Mouse (Mus musculus) MN1 (cell line): Measurements from ENCODE around the gene Ren1.
A peak's percentile ranks its signal among the peaks of the same experiment; 100 is the strongest.

Experiments used
- DNase-seq: peaks from one replicate; pipeline ENCODE4 v3.0.0-alpha.2; 2016; ENCODE audit warnings: low spot score

Gene Ren1

DNA sequence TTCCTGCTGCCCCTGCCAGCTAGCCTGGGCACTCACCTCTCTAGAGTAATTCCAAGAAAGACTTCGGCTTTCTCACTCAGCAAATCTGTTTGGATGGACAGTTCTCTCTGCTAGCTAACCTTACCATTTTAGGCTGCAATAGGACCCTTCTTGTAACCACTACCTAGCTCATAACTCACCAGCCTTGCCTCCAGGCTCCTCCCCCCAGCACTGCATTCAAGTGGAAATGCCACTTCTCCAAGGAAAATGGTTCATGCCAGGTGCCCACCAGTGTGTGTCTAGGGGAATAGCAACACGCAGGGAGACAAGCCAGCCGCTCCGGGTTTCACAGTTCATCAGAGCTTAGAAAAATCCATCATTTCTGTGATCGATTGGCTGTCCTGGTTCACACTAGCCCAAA, 27.2 kb downstream of the Ren1 start:
- no peak for DNase-seq

DNA sequence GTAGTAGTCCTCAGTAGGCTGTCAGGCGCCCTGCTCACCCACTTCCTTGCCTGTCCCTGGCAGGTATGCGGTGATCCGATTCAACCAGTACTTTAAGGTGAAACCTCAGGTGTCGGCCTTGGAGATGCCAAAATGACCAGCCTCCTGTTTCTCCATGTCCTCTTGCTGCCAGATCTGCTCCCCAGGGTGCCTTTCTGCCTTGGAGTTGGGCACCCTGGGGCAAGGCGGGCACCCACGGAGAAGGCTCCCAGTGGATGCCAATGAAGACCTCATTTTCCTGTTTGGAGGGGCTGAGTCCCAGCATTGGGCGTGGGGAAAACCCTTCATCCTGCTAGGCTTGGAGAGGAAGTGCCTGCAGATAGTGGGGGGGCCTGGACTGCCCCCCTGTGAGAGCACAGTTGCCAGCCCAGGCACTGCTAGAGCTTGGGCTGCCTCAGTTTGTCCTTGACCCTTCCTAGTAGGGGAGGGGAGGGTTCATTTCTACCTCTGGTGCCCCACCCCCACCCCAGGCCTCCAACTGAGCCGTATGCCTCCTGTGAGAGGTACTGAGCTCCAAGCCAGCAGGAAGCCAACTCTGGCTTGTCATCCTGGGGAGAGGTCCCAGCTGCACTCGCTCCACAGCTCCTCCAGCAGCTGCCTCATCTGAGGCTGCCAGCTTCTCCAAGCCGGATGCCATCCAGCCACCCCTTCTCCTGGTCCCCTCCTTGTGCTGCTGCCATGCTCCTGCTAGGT, 29.1 kb downstream of the Ren1 start:
- DNase-seq, result no peak

DNA sequence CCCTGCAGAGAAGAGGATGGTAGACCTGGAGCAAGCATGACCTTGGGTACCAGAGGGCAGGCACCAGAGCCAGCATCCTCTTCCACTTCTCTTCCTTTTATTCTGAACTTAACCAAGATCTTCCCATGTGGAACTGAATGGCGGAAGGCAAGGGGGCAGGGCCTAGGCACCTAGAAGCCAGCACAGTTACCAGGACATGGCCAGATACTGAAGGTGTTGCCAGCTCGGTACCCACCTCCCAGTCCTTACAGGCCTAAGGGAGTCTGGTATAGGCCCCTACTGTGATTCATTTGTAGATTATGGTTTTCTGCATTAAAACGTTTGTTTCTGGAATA, 29.6 kb downstream of the Ren1 start:
- no peak for DNase-seq

DNA sequence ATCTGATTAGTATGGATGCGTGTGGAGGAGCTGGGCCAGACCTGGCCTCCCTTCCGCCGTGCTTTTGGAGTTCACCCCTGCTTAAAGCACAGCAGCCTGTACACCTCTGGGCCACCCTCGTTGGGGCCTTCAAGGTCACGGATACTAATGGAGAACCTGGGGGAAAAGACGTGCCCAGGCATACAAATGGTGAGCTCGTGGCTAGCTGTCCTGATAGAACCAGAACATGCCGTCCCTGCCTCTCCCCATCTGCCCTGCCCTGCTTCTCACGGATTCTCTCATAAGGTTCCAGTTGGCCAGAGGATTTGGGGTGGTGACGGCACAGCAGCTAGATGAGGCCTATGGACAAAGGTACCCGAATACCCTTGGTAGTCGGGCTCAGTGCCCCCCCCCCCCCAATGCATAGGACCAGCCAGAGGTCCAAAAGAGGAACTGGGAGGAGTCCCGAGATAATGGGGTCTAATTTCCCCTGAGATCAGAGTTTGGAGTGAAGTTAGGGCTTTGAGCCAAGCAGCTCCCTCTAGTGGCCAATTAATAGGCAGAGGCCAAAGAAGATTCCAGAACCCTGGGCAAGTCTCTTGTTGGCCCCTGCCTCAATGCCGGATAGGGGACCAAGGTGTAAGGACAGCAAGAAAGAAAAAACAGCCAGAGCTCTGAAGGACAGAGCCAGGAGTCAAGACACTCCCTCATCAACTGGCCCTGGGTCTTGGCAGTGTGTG, 30.2 kb downstream of the Ren1 start:
- DNase-seq, result peak; percentile 36

DNA sequence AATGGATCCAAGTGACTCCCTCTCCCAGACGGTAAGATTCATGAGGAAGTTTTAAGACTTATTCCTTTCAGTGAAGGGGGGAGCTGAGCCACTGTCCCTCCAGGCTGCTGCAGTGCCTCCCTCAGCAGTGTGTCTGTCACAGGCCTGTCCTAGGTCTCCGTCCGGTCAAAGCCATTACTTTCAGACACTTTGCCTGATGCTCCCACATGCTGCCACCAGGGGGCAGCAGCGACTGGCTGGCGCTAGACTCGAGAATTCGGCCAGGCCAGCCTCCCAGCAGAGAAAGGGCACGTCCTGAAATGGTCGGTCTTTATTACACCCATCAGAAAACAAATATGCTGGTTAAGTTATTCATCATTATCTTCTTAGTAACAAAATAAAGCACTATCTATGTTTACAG, 31.7 kb downstream of the Ren1 start:
- DNase-seq, result peak; percentile 76

DNA sequence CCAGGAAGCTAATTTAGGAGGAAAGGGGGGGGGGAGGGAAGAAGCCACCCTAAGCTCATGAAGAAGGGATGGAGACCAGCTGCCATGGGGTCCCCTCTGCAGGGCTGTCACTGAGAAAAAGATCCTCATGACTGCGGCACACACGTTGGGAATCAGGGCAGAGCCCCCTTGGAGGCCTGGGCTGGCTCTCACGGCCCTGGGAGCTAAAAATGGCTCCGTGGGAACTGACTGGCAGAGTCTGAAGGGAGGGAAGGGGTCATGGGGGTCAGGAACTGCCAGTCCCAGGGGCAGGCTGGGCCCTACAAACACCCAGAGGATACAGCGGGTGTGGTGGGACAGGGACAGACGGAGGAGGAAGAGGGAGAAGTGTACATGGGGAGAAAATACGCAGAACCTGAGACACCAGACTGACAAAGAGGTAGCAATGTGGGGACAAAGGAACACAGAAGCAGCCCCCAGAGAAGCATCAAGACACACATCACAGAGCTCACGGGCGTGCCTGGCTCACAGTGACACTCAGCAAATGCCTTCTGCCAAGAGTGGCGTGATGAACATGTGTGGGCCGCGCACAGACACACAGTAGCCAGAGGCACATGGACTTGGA, 32.3 kb downstream of the Ren1 start:
- DNase-seq, result no peak

DNA sequence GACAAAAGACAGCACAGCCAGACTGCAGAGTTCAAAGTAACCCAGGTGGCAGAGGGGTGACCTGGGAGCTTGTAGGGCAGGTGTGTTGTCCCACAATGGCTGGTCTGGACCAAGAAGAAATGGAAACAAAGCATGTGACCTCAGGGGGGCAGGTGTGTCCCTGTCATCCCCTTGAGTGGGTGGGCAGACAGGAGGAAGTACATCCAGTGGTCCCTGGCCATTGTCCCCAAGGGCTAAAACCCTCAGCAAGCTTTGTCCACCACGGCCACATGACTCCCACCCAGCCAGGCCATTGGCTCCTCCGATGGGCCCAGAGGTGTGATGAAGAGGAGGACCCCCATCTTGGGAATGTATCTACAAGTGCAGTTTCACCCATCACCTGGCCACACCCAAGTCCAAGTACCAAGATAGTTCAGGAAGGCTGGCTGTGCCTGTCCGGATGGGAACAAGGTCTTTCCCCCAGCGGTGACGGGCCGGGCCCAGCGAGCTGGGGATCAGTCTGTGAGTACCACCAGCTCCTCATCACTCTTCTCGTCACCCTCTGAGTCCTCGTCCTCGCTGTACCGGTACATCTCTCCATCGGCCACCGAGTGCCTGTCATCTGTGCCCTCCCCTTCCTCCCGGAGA, 33.0 kb downstream of the Ren1 start:
- no peak for DNase-seq

DNA sequence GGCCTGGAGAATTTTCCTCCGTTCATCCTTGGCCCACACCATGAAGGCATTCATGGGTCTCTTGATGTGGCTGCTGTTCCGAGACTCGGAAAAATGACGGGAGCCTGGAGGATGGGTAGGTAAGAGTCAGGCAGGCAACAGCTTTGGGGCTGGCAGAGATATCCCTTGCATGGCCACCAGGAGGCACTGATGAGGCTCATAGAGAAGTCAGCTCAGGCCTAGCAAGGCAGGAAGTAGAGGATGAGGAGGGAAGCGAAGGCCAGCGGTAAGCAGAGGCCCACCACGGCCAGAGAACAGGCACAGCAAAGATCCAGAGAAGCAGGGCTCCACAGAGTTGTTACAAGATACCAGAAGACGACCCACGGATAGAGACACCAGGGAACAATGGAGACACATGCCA, 35.2 kb downstream of the Ren1 start:
- DNase-seq, result peak; percentile 65

DNA sequence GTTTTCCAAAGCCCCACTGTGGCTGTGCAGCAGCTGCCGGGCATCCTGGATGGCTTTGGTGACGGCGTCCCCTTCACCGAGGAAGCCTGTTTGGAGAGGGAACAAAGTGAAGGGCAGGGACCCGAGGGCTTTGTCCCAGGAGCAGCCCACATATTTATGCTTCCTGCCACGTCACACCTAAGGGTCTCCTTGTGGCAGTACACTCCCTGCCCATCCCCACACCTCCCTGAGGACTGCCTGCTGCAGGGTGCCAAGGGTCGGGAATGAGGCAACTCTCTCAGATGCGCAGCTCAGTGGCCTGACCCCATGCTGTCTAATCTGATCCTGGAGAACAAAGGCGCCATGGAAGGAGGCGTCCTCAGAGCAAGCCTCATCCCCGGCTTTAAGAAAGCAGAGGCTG, 35.9 kb downstream of the Ren1 start:
- DNase-seq, result no peak

DNA sequence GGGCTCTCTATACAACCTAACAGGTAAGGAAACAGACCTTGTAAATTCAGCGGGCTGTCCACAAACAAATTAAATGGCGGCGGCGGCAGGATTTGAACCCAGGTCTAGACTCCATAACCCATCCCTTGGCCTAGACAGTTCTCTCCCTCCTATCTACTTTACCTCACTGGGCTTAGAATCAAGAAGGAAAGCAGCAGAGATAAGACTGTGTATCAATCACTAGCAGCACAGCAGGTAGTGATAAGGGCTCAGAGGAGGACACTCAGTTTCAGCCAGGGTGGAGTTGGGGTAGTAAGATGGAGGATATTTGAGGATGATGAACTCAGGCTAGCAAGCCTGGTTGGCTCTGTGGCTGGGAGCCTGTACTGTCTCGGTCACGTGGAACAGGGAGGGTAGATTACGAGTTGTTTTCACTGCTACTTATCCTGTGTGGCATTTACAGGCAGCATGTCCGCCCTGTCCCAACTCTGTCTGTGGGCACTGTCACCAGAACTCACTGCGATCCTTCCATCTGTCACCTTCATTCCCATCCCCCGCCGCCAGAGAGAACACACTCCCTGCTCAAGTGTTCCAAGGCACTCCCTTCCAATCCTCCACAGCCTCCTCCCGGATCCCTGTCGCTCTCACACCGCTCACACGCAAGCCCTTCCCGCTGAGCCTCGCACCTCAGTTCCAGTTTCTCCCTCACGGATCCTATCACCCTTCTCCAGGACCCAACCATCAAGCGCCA, 37.4 kb downstream of the Ren1 start:
- no peak for DNase-seq

DNA sequence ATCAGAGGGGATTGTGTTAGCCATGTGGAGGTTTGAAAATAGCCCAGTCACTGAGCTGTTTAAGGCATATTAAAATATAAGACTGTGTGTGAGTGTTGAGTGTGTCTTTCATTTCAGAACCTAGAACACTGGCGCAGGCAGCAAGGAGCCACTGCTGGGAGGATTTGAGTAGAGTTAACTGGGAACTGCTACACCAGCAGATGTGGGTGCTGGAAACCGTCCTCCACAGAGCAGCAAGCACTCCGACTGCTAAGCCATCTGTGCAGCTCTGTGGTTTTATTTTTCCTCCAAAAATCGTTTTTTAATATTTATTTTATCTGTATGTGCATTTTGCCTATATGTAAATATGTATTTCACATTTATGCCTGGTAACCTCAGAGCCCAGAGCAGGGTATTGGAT, 44.4 kb downstream of the Ren1 start:
- DNase-seq, result no peak

DNA sequence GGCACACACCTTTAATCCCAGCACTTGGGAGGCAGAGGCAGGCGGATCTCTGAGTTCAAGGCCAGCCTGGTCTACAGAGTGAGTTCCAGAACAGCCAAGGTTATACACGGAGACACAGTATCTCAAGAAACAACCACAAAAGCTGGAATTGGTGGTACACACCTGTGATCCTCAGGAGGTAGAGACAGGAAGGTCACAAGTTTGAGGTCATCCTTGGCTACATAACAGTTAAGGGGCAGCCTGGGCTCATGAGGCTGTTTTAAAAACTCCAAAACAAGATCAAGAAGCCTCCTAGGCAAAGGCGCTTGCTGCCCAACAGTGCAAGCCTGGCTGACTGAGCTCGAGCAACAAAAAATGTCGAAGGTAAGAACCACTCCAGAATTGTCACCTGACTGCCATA, 46.4 kb downstream of the Ren1 start:
- DNase-seq, result no peak

DNA sequence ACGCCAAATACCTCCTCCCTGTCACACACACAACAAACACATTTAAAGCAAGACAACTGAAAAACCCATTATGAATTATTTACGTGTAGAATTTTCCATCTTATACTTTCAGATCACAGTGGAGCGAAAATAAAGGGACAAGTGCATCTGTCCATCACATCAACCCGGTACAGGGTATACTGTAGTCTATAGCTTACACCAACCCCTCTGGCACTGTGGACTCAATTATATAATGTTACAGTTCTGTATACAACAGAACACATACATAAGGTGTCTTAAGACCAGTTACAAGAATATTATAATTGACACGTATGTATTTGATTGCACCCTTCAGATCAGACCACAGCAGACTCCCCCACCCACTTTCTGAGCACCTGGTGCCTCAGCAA, 46.8 kb downstream of the Ren1 start:
- DNase-seq, result no peak

DNA sequence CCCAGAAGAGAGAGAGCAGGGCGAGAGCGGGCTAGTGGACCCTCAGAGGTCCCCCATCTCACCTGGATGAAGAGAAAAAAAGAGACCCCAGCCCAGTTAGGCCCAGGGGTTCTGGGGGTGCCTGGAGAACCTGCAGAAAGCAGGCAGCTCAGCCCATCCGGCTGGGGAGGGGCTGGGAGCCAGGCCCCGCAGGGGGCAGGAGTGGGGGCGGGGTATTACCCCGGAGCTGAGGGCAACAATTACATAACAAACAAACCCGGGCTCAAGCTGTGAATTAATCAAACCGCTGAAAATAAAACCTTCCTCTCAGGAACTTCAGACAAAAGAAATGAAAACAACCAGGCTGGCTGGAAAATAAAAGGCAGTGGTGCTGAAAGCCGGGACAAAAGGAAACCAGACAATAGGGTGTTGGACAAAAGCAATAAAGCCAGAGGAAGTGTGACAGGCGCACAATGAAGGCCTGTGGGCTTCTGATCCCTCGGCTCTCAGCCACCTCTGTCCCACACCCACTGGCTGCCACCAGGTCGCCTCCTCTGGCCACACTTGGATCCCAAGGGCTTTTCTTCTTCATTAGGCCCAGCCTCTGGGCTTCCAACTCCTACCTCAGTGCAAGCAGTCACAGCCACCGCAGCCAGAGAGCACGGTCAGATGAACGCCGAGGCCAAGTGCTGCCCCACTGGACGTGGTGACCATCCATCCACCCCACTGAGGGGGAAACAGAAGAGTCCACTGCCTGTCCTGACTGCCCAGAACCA, 47.4 kb downstream of the Ren1 start:
- DNase-seq, result no peak

DNA sequence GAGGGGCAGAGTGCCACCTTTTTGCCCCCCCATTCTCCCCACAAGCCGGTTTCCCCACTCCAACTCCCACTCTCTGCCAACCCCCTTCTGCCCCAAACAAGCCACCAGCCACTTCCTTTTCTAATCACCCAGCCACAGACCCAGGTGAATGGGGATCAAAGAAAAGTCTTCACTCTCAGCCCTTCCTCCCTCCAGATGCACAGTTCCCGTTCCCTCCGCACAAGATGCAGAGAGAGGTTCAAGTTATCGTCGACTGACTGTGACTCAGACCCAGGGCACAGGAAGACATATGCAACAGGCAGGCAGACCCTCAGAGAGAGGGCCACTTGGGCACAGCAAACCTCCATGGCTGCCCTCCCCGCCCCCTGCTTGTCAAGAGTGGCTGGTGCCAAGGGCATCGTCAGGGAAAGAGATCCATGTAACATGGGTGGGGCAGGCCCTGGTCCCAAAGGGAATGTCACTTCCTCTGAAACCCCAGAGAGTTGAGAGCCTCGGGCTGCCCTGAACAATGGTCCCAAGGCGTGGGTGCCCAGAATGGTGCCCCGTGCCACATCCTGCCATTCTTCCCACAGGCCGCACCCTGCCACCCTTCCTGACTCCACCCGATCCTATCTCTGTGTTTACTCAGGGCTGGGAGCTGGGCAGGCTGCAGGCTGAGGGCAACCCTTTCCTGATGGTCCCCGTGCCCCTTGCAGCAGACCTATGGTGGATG, 49.9 kb downstream of the Ren1 start:
- DNase-seq, result no peak

DNA sequence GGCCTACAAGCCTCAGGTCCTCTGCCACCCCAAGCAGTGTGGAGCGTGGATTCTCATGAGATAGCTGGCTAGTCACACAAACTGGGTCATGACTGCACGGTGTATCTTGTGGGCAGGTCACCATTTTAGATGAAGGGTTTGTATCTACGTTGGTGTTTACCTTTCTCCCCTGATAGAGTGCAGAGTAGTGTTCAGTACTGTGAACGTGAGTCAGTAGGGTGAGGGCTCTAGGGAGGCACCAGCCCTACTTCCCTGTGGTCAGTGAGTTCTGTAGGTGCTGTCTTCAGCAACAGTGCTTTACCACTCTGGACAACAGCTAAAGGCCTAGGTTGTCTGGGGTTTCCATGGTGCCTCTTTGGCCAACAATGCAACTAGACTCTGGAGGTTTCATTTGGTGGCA, 53.7 kb downstream of the Ren1 start:
- DNase-seq, result no peak

DNA sequence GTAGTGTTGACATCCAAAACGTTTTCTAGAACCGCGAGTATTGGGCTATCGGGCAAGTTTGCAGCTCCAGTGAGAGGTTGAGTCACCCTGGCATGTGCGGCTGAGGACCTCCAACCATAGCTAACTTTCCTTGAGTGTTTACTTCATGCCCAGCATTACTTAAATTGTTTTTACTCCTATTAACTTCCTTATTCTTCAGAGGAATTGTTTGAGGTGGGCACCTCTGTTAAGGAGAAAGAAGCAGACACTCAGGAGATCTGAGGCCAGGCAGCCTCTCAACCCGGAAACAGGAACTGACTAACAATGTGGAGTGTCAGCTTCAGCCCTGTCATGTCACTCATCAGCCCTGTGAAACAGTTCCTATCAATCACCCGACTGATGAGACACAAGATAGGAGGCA, 56.3 kb downstream of the Ren1 start:
- DNase-seq, result no peak

DNA sequence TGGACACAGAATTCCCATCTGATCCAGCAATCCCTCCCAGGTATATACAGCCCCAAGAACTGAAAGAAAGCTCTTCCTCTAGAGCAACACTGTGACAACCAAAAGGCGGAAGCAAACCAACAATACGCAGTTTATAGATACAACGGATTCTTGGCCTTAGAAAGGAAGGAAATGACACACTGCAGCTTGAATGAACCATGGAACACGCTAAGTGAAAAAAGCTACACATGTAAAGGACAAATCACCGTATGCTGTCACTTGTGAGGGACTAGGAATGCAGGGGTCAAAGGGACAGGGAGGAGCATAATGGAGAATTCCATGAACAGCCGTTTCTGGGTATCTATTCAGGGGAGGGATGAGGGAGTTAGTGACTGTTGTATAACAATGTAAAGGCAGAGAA, 57.1 kb downstream of the Ren1 start:
- DNase-seq, result no peak

DNA sequence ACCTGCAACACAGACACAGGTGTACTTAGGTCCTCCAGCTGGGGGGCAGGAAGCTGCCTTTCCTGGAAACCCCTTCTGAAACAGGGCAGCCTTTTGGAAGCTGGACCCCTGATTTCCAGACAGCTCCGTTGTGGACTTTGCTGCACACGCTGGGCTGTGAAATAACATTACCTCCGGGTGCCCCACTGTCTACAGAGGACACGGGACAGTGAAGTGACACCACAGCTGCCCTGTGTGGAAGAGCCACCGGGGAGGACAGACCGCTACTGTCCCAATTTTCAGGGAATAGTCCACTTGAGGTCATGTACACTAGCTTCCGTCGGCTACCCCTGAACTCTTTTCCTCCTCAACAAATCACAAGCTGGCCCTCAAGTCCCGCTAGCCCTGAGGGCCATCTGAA, 58.0 kb downstream of the Ren1 start:
- DNase-seq, result no peak

DNA sequence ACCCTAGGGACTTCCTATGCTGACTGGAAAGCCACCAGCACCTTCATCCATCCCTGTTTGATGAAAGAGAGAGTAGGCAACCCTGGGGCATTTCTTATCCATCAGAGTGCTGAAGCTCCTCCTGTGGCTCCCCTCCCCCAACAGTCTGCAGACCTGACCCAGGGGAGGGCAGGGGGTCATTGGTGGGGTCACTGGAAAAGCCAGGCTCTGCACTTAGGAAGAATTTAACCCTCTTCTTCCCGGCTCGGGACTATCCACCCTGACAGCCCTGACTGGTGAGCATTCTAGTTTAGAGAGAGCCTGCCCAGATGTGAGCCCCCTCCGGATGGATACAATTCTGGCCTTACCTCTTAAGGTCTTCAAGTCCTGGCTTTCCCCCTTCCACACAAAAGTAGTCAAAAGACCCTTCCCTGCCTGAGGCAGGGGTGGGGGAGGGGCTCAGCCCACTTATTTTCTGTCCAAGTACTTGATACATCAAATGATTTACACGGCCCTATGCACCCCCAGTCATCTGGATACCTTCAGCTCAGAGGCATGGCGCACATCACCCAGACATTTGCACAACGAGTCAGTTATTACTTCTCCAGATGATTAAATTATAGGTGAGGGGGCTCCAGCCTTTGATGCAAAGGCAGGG, 58.7 kb downstream of the Ren1 start:
- DNase-seq, result no peak

DNA sequence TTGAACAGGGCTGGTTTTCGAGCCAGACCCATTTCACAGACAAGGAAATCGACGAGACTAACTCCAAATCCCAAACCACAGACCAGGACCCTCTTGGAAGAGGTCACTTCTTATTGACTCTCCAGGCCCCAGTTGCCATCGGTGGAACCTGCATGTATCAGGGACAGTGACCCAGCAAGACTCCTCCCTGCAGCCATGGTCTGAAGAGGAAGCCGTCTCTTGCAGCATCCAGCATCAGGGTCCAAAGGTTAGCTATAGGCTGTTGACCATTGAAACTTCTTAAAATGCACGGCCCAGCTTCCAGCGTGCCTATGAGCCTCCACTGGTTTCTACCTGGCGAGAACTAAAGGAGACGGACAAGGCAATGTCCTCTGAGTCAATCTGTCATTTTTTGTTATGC, 59.5 kb downstream of the Ren1 start:
- DNase-seq, result no peak
